Mouse (Mus musculus): Measurements from ENCODE around the gene Trpm8.
A peak's percentile ranks its signal among the peaks of the same experiment; 100 is the strongest.

The Trpm8 gene

DNA sequence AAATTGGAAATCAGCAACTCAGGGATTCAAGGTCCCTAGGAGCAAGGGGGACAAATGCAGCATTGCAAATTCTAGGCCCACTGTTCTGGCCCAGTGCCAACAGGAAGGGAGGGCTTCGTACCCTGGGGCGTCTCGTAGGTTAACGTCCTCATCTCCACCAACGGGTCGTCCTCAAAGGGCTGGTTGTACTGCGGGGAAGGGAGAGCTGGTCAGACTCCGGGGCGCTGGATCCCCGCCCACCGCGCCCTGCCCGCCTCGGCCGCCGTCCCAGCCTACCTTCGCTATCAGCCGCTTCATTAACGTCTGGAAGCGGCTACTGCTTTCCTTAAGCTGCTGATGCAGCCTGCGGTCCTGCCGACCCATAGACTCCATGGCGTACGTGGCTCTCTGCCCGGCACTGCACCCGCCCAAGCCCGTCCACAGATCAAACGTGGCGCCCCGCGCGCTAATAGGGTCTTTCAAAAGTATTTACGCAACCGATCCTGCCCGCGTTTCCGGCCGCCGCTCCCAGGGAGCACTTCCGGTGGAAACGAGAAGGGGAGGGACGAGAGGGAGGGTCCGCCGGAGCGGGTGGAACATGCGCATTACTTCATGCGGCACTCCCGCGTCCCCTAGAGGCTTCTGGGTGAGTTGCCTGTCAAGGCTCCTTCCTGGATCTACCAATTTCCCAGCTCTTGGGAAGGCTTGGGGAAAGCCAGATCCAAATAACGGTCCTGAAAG, at the start of gene Trpm8, which contains the start of gene Hjurp:
Gene Trpm8 (plus strand): TSS at position 564 of the 720 bp plus-strand sequence.
Gene Hjurp (minus strand): TSS at position 536 of the 720 bp plus-strand sequence.
- peak; percentile 93; the same call in 1 of the 2 replicates for TF ChIP-seq GATA4 (IDR thresholded peaks at IDR 0.05; ENCODE audit: insufficient replicate concordance, low read length)

DNA sequence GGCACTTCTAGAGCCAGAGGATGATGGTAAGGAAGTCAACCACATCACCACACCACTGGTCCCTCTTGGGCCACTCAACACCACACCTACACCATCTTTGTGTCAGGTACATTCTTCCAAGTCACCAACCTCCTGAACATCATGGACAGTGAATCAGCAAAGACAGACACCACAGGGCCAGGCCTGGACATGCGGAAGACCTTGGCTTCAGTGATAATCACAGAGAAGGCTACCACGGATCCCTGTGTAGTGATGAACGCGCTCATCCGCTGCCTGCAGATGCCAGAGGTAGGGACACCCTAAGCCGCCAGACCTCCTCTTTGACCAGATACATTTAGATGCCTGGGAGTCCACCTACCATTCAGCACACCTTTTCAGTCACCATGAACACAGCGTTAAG, 49.3 kb upstream of the Trpm8 start:
- no peak for TF ChIP-seq GATA4 (IDR thresholded peaks at IDR 0.05; ENCODE audit: insufficient replicate concordance, low read length)

DNA sequence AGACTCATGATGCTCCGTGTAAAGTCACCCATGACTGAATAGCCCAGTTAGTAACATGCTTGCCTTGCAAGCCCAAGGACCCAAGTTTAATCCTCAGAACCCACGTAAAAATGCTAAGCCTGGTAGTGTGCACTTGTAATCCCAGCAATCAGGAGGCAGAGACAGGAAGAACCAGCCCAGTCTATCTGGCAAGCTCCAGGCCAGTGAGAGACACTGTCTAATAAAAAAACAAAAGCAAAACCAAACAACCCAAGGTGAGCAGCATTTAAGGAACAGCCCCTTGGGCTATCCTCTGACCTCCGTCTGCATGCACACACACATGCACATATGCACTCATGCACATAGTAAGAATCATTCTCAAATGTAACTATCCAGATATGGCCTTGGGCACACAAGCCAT, 47.9 kb upstream of the Trpm8 start:
- no peak for TF ChIP-seq GATA4 (IDR thresholded peaks at IDR 0.05; ENCODE audit: insufficient replicate concordance, low read length)

DNA sequence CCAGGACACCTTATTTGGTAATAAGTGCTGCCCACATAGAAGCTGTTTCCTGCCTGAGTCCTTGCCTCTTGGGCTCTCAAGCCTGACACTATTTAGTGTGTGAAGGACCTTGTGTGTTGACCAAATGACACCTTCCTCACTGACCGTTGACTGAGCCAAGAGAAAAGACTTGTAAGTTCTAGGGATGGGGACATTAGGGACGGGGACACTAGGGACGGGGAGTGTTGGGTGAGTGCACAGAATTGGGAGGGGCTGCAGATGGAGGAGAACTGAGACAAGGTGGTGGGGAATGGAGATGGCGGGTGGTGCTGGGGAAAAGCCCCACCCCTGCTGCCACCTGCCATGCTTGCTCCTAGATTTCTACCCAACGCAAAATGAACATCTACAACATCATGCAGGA, 47.5 kb upstream of the Trpm8 start:
- TF ChIP-seq GATA4 (IDR thresholded peaks at IDR 0.05; ENCODE audit: insufficient replicate concordance, low read length): no peak

DNA sequence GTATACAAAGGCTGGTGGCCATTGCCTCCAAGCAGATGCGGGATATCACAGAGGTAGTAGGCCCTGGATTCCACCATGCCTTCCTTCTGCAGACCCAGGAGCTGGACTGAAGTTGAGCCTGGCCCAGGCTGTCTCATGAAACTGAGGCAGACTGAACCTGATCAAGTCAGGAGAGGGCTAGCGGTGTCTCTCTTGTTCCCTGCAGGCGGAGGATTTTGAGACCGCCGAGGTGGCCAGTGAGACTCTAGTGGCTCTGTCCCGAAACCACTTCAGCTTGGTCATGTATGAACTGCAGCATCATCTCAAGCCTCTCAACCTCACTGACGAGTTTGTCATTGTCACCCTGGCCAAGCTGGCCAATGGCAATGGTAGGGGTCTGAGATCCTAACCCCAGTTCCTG, 47.0 kb upstream of the Trpm8 start:
- TF ChIP-seq GATA4 (IDR thresholded peaks at IDR 0.05; ENCODE audit: insufficient replicate concordance, low read length): no peak

DNA sequence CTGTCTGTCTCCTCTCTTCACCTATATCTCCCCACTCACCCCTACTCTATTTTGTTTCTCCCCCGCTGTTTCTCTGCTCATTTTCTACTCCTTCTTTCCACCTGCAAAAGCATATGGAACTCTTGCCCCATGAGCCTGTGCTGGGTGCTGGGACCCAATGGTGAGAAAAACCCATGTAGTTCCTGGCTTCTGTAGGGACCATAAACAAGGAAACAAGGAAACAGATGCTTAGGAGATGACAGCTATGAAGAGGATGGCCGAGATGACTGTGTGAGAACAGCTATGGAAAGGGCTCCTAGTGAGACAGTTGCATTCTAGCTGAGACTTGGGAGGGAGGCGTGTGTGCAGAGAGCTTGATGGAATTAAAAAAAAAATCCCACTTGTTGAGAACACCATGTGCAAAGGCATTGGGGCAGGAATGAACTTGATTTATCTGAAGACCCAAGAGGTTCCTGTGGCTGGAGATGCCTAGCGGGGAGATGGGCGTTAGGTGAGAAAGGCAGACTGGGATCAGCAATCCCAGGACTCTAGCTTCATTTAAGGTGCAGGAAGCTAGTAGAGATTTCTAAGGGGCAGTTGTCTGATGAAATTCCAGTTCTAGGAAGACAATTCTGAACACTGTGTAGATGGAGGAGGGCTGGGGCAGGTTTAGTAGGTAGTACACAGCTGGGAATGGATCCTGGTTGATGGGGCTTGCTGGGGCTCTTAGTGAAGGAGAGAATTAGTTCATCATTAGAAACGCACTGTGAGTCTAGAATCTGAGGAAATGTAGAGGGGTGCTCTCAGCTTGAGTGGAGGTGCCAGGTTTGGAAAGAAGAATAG, 46.3 kb upstream of the Trpm8 start:
- no peak for TF ChIP-seq GATA4 (IDR thresholded peaks at IDR 0.05; ENCODE audit: insufficient replicate concordance, low read length)

DNA sequence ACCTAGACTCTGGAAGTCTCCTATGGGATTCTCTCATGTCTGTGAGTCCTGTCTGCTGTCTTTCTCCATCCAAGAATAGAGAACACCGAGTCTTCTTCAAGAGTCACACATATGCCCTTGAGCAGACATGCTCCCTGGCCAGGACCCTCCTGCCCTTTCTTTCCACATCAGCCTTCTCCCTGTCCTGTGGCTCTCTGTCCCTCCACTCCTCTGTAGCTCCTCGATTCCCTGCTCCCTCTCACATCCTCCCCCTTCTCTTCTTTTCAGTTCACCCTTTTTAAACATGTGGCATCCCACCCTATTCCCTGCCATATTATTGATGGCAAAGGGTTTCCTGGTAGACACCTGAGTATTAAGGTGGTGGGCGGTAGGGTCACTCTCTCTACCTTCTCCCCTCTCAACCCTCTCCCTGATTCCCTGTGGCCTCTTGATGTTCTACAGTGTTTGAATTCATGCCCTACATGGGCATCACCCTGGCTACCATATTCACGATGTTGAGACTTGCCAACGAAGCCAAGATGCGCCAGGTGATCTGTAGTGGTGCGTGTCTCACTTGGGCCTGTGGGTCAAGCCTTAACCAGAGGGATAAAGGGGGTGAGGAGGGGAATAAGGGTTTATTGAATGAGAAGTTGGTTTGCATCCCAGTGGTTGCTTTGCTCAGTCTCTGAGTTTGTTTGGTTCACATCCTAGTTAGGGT, 45.5 kb upstream of the Trpm8 start:
- TF ChIP-seq GATA4 (IDR thresholded peaks at IDR 0.05; ENCODE audit: insufficient replicate concordance, low read length): no peak

DNA sequence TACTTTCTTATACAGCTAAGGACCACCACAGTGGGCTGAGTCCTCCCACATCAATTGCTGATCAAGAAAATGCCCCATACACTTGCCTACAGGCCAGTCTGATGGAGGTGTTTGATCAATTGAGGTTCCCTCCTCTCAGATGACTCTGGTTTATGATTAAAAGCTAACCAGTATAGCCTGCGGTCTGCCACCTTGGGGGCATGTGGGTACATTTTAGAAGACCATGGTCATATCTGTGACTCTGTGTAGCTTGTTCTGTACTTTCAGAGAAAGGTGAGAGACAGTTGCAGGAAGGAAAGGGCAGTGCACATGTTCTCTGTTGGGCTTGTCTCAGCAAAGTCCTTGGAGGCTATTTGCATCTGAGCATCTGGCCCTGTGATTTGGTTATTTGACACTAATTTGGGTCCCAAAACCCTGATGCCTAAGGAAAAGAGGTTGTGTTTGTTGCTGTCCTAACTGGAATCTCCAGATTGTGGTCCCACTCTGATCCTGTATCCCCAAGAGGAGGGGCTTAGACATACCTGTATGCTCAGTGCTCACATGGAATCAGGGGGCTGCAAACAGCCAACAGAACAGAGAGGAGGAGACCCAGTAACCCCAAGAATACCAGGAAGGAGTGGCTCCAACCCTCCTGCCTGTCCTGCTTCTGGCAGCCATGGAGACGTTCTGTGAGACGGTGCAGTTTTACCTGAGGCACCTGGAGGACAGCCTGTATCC, 44.6 kb upstream of the Trpm8 start:
- no peak for TF ChIP-seq GATA4 (IDR thresholded peaks at IDR 0.05; ENCODE audit: insufficient replicate concordance, low read length)

DNA sequence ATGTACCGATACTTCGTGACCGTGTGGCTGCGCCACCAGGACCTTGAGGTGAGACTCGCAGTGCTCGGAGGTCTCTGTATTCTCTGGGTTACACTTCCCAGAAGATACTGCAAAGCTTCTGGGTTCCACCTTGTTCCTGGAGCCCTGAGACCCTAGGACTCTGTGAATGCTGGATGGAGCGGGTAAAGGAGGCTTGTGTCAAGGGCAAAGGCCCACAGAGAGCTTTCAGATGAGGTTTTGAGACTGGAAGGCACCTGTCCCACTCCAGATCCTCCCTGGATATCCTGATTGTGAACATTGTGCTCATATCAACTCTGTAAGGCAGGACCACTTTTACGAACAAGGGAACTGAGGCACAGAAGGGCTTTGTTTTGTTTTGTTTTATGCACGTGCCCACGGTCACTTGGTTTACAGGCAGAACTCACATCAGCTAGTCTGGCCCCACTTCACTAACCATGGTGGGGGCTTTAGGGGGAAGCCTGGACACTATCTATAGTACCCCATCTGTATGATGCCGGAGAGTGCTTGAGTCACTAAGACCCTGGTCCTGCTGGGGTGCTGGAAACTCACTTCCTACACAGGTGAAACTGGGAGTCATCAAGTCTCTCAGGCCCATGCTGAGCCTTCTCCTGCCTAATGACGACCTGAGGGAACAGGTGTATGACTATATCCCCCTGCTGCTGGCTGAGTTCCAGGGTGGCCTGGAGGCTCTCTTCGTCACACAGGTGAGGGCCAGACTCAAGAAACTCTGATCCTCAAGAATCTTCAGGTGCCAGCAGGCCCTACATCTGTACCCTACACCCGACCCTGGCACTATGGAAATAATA, 43.8 kb upstream of the Trpm8 start:
- TF ChIP-seq GATA4 (IDR thresholded peaks at IDR 0.05; ENCODE audit: insufficient replicate concordance, low read length): no peak

DNA sequence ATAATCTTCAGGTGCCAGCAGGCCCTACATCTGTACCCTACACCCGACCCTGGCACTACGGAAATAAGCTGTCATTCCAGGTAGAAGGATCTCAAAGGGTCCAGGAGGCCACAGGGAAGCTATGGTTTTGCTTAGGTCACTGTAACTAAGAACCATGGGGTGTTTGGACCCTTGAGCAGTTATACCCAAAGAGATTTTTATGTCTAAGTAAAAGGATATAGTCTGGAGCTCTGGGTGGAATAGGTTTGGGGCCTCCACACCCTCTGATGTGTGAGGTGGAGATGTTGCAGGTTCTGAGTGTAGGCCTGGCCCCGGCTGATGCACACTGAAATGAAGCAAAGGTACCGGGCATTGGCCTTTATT, 43.2 kb upstream of the Trpm8 start:
- TF ChIP-seq GATA4 (IDR thresholded peaks at IDR 0.05; ENCODE audit: insufficient replicate concordance, low read length): no peak

DNA sequence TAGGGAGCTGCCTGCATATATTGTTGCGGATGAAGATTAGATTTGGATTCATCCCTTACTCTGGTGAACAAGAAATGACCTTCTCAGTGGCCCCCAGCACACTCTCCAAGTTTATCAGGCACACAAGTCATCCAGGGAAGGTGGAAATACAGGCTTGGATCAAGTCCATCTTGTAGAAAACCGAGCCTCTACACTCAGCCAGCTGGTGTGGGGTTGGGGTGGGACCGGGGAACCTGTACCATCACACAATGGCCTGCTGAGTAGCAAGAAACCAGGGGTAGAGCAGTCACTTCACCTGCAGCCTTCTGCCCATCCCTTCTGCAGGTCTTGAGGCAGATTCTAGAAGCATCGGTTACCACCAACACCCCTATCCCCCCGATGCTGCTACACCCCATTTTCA, 42.8 kb upstream of the Trpm8 start:
- TF ChIP-seq GATA4 (IDR thresholded peaks at IDR 0.05; ENCODE audit: insufficient replicate concordance, low read length): no peak

DNA sequence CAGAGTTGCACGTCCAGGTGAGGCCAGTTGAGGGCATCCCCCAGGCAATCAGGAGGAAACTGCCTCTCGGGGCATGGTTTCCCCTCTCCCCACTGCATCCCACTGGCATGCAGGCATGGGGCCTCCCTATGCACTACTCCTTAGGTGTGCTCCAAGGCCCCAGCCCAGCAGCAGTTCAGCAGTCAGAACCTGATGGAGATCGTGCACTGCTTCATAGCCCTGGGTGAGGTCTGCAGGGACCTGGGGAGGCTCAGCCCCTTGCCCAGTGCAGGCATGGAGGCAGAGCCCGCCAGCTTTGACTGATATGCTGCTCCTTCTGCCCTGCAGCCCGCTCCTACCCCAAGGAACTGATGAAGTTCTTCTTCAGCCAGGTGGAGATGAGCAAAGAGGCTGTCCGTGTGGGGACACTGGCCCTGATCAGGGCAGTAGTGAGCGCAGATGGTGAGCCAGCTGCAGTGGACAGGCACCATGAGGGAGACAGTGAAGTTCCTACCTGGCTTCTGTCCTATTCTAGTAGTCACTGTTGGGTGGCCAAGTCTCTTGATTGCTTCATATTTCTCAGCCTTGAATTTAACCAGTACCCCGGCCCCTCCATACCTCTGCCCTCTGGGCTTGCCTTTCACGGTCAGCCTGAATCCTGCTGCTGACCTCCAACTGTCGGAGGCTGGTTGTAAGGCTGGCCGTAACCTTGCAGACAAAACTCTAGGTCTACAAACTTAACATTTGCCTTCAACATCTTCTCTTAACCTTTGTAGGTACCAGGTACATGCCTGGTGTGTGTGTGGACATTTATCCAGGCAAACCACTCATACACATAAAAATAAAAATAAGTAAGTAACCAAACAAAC, 42.2 kb upstream of the Trpm8 start:
- no peak for TF ChIP-seq GATA4 (IDR thresholded peaks at IDR 0.05; ENCODE audit: insufficient replicate concordance, low read length)

DNA sequence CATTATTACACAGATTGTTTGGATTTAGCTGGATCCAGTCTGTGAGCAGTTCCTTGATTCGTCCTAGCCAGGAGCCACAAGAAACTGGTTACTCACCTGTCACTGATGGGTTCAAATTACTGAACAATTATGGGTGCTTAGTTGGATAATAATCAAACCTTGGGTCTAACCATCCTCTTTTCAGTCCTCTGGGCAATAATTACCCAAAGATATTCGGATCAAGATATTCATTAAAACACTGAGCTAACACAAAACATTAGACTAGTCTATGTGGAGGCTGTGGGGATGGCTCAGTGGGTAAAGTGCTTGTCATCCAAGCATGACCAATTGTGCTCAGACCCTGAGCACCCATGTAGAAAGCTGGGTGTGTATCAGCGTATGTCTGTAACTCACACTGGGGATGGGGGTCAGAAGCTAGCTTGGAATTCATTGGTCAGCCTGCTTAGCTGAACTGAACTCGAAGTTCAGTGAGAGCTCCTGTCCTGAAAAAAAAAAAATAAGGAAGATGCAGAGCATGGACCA, 41.5 kb upstream of the Trpm8 start:
- TF ChIP-seq GATA4 (IDR thresholded peaks at IDR 0.05; ENCODE audit: insufficient replicate concordance, low read length): no peak
